Mouse (Mus musculus) central nervous system, embryonic 14 days (tissue): ENCODE data around the gene Gm3149. TPM values are rescaled to one million over a fixed set of nuclear protein-coding genes. Genes with fewer than 3 reads are reported as not detected.

Source experiments
- polyA plus RNA-seq: library from polyadenylated mRNA; depleted of rRNA; stranded (reverse); fragments of >200 nt; gene quantifications from 2 replicates; pipeline ENCODE4 v1.2.3, GENCODE M21; 2012; rRNA removed

Gm3149 gene
- not detected in 2 replicates for polyA plus RNA-seq

DNA sequence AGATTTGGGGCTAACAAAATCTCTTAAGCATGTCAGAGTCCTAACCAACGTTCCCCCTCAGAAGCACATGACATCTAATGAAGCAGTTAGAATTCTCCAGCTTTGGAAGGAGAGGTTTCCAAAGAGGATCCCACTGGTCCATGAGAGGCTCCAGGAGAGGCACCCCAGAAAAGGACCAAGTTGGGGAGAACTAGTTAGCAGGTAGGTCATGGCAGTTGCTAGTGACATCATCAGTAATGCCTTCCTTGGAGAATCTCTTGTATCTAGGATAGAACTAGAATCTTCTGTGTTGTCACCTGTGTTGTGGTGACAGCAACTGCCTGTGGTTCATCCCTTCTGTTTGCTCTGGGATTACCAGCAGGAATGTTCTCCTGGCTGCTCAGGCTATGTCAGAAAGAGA lies at the start of gene Gm3149:
Gene Gm3149 (plus strand): TSS at position 301 of the 400 bp plus-strand sequence.

DNA sequence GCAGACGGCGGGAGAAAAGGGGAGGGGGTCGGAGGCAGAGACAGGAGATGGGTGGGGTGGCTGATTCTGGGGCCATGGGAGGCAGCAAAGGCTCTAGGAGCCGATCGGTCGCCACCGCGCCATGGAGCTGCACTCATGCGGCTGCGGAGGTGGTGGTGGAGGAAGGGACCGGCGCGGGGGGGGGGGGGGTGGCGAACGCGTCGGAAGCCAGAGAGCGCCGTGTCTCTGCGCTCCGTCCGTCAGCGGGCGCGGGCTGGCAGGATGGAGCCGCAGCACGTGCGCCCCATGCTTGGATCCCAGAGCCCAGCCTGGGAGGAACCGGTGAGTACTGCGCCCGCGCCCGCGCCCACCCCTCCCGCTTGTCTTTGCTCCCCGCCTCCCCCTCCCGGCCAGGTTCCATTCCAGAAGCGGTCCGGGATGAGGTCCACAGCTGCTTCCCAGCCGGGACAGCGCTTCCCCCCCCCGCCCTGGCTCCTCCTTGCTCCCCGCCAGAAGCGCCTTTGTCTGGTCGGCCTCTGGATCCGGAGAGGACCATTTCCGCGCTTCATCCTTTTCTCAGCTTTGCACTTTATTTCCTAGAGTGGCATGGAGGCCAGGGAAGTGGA lies 17.5 kb downstream of the Gm3149 start, which contains the start of gene 2610042L04Rik:
Gene 2610042L04Rik (plus strand): TSS at position 288 of the 605 bp plus-strand sequence.

Other genes with a start within 250 kb of the Gm3149 start
- not detected in 2 replicates for gene Gm3115, start 233.2 kb upstream of the Gm3149 start, polyA plus RNA-seq
- 5.1 and 6.7 TPM in 2 replicates for gene Gm8108, start 206.8 kb upstream of the Gm3149 start, polyA plus RNA-seq
- gene Gm3127, start 152.3 kb upstream of the Gm3149 start, polyA plus RNA-seq: 0.04 TPM in 1 of 2 replicates, not detected in the other
- gene Gm2974, start 134.7 kb upstream of the Gm3149 start, polyA plus RNA-seq: 5.3 and 6.2 TPM in 2 replicates
- 0.06 TPM in 1 of 2 replicates, not detected in the other for gene Gm3138, start 67.7 kb upstream of the Gm3149 start, polyA plus RNA-seq
- gene 2610042L04Rik, start 17.5 kb downstream of the Gm3149 start, polyA plus RNA-seq: 3.7 TPM in 2 replicates
- gene Gm3159, start 80.2 kb downstream of the Gm3149 start, polyA plus RNA-seq: 0.02 TPM in 1 of 2 replicates, not detected in the other
- gene Gm3164, start 98.2 kb downstream of the Gm3149 start, polyA plus RNA-seq: 4.7 and 4.9 TPM in 2 replicates
- gene Gm3173, start 113.7 kb downstream of the Gm3149 start, polyA plus RNA-seq: 4.9 and 5.0 TPM in 2 replicates
- not detected in 2 replicates for gene Gm3182, start 164.5 kb downstream of the Gm3149 start, polyA plus RNA-seq
- not detected in 2 replicates for gene Gm3047, start 238.1 kb downstream of the Gm3149 start, polyA plus RNA-seq